Mouse (Mus musculus): ENCODE measurements around the gene L3mbtl3. TPM values are rescaled to one million over a fixed set of nuclear protein-coding genes. Genes with fewer than 3 reads are reported as not detected.

Gene L3mbtl3
- total and polyA plus RNA-seq, 3 experiments: 11.8 to 19.5 (median 18.0) TPM

GRCm38 (mm10) chr10:26229488-26229887, 146.3 kb downstream of the L3mbtl3 start, which contains the start of gene Samd3:
Samd3 (plus strand) TSS chr10:26229707.
- H3K4me2 ChIP-seq (ENCODE audit: insufficient read depth, low read depth, poor library complexity, severe bottlenecking): no peak within 1 kb of the TSS
- H3K27me3 ChIP-seq (replicated peaks): no peaks in the 10 kb centered on the region
- no peaks in the 10 kb centered on the region for H3K36me3 ChIP-seq (replicated peaks in 1 of 2; ENCODE audit: control insufficient read depth in 1 of 2, insufficient read depth in 1 of 2, low read length in 1 of 2)
- no peaks in the 10 kb centered on the region for H3K79me2 ChIP-seq (replicated peaks; ENCODE audit: control insufficient read depth, extremely low read depth, insufficient read depth, poor library complexity, severe bottlenecking)
- in situ Hi-C loops (cut with MboI; ENCODE audit: low pct_ligation_motif_present, low pct_unique_long_range_greater_than_20kb, low sequenced_read_pairs) (no loop called here), dilution Hi-C loops (cut with MboI; ENCODE audit: extremely low pct_ligation_motif_present, extremely low pct_unique_long_range_greater_than_20kb, low sequenced_read_pairs) (no loop called here)
- no peak within 1 kb of the TSS for H3K27ac ChIP-seq (ENCODE audit: insufficient read depth, low read depth)
- no peak within 1 kb of the TSS for H3K4me3 ChIP-seq (replicated peaks in 1 of 3; ENCODE audit: low read depth in 2 of 3, low read length in 2 of 3, poor library complexity in 1 of 3)
- no peaks in the 10 kb centered on the region for H3K9me3 ChIP-seq (replicated peaks; ENCODE audit: low read length)
- no peak for DNase-seq (ENCODE audit: extremely low read depth)
- no peaks in the 10 kb centered on the region for H3K4me1 ChIP-seq (ENCODE audit: control insufficient read depth in 1 of 2, insufficient read depth in 2 of 2)
- no peak within 1 kb of the TSS for H3K9ac ChIP-seq (ENCODE audit: insufficient read depth, low read depth)
- TF ChIP-seq MAZ (IDR thresholded peaks at IDR 0.05; ENCODE audit: low read depth, low read length) (no peak), CTCF (conservative IDR thresholded peaks at IDR 0.05 in 1 of 2, IDR thresholded peaks at IDR 0.05 in 1 of 2; ENCODE audit: low read depth in 2 of 2, low read length in 2 of 2) (no peak), ZMIZ1 (IDR thresholded peaks at IDR 0.05; ENCODE audit: low read depth, low read length) (no peak), ELF1 (IDR thresholded peaks at IDR 0.05; ENCODE audit: low read depth, low read length) (no peak), JUND (conservative IDR thresholded peaks at IDR 0.05; ENCODE audit: low read depth, low read length) (no peak), HCFC1 (IDR thresholded peaks at IDR 0.05; ENCODE audit: low read depth, low read length) (no peak), NRF1 (IDR thresholded peaks at IDR 0.05; ENCODE audit: low read depth, low read length) (no peak), EP300 (IDR thresholded peaks at IDR 0.05; ENCODE audit: low read length) (no peak), KAT2A (IDR thresholded peaks at IDR 0.05; ENCODE audit: insufficient replicate concordance, low read length) (no peak), MXI1 (IDR thresholded peaks at IDR 0.05; ENCODE audit: low read depth, low read length) (no peak), POLR2A (IDR thresholded peaks at IDR 0.05; ENCODE audit: low read depth, low read length) (no peak)

DNA sequence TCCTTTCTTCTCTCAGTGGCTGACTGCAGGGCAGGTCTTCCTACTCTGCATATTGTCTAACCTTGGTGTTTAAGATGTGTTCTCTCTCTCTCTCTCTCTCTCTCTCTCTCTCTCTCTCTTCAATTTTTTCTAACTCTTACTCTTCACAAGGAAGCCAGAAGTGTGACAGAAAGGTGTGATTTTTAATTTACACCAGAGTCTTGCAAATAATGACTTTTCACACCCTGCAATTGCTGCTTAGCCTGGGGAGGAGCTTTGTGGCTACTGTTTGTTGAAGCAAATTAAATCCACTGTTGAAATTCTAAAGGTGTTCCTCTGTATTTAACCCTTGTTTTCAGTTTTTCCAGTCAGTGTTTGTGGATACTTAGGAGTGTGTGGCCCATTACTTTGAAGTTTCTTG, 147.6 kb downstream of the L3mbtl3 start:
- no peak overlapping the region for H3K4me2 ChIP-seq (ENCODE audit: insufficient read depth, low read depth, poor library complexity, severe bottlenecking)
- H3K27ac ChIP-seq (ENCODE audit: insufficient read depth, low read depth): no peak overlapping the region
- TF ChIP-seq ZNF384 (IDR thresholded peaks at IDR 0.05; ENCODE audit: low read depth, low read length) (no peak), ZC3H11A (IDR thresholded peaks at IDR 0.05; ENCODE audit: low read depth, low read length) (no peak), USF1 (IDR thresholded peaks at IDR 0.05; ENCODE audit: low read depth, low read length) (no peak)
- no peaks in the 10 kb centered on the region for H3K36me3 ChIP-seq (replicated peaks in 1 of 2; ENCODE audit: control insufficient read depth in 1 of 2, insufficient read depth in 1 of 2, low read length in 1 of 2)
- no peak for DNase-seq (ENCODE audit: extremely low read depth)
- H3K9ac ChIP-seq (ENCODE audit: insufficient read depth, low read depth): no peak overlapping the region
- no peaks in the 10 kb centered on the region for H3K79me2 ChIP-seq (replicated peaks; ENCODE audit: control insufficient read depth, extremely low read depth, insufficient read depth, poor library complexity, severe bottlenecking)
- H3K4me1 ChIP-seq (ENCODE audit: control insufficient read depth in 1 of 2, insufficient read depth in 2 of 2): no peaks in the 10 kb centered on the region
- H3K9me3 ChIP-seq (replicated peaks; ENCODE audit: low read length): no peaks in the 10 kb centered on the region
- H3K27me3 ChIP-seq (replicated peaks): no peaks in the 10 kb centered on the region
- H3K4me3 ChIP-seq (replicated peaks in 1 of 3; ENCODE audit: low read depth in 2 of 3, low read length in 2 of 3, poor library complexity in 1 of 3): no peak overlapping the region
- in situ Hi-C loops (cut with MboI; ENCODE audit: low pct_ligation_motif_present, low pct_unique_long_range_greater_than_20kb, low sequenced_read_pairs): no loop called here
- dilution Hi-C loops (cut with MboI; ENCODE audit: extremely low pct_ligation_motif_present, extremely low pct_unique_long_range_greater_than_20kb, low sequenced_read_pairs): no loop called here

DNA sequence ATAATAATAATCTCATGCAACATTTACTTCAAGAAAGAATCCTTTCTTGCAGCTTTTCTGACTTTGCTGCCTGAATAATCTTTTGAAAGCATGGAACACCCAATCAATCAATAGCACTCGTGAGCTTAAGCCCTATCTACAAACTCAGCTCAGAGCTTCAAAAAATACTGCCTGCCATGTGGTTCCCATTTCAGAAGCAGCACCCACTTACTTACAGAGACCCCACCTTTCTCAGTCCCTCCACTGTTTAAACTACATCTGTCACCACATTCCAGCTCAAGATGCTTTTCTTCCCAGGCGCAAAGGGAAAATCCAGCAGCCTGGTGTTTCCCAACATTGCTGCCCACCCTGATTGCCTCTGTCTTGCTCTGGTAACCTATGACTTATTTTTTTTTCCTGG, 149.0 kb downstream of the L3mbtl3 start:
- in situ Hi-C loops (cut with MboI; ENCODE audit: low pct_ligation_motif_present, low pct_unique_long_range_greater_than_20kb, low sequenced_read_pairs): no loop called here
- Histone ChIP-seq H3K27ac (ENCODE audit: insufficient read depth, low read depth) (no peak overlapping the region), H3K9ac (ENCODE audit: insufficient read depth, low read depth) (no peak overlapping the region), H3K4me2 (ENCODE audit: insufficient read depth, low read depth, poor library complexity, severe bottlenecking) (no peak overlapping the region), H3K79me2 (replicated peaks; ENCODE audit: control insufficient read depth, extremely low read depth, insufficient read depth, poor library complexity, severe bottlenecking) (no peaks in the 10 kb centered on the region), H3K27me3 (replicated peaks) (no peaks in the 10 kb centered on the region), H3K36me3 (replicated peaks in 1 of 2; ENCODE audit: control insufficient read depth in 1 of 2, insufficient read depth in 1 of 2, low read length in 1 of 2) (no peaks in the 10 kb centered on the region), H3K9me3 (replicated peaks; ENCODE audit: low read length) (no peaks in the 10 kb centered on the region), H3K4me3 (replicated peaks in 1 of 3; ENCODE audit: low read depth in 2 of 3, low read length in 2 of 3, poor library complexity in 1 of 3) (no peak overlapping the region), H3K4me1 (ENCODE audit: control insufficient read depth in 1 of 2, insufficient read depth in 2 of 2) (no peaks in the 10 kb centered on the region)
- DNase-seq (ENCODE audit: extremely low read depth): no peak
- dilution Hi-C loops (cut with MboI; ENCODE audit: extremely low pct_ligation_motif_present, extremely low pct_unique_long_range_greater_than_20kb, low sequenced_read_pairs): no loop called here
- TF ChIP-seq ZNF384 (IDR thresholded peaks at IDR 0.05; ENCODE audit: low read depth, low read length): no peak
- TF ChIP-seq TBP (conservative IDR thresholded peaks at IDR 0.05; ENCODE audit: low read depth, low read length): no peak
- TF ChIP-seq MAFK (IDR thresholded peaks at IDR 0.05; ENCODE audit: insufficient replicate concordance, low read length): no peak
- TF ChIP-seq E2F4 (IDR thresholded peaks at IDR 0.05; ENCODE audit: insufficient replicate concordance, low read depth, low read length): no peak
- TF ChIP-seq CHD1 (IDR thresholded peaks at IDR 0.05; ENCODE audit: low read depth, low read length): no peak
- TF ChIP-seq SIN3A (IDR thresholded peaks at IDR 0.05; ENCODE audit: low read length): no peak
